Mouse (Mus musculus) activated CD4-positive, CD25-positive, alpha-beta regulatory T cell, adult 9 weeks (primary cell): Measurements from ENCODE around the gene Hrct1. TPM values are rescaled to one million over a fixed set of nuclear protein-coding genes. Genes with fewer than 3 reads are reported as not detected.

Experiments used
- polyA plus RNA-seq: library from polyadenylated mRNA; unstranded; fragments of 100-300 nt; shearing (Covaris generic); gene quantifications from one replicate; pipeline ENCODE4 v1.2.1, GENCODE M21; 2017

Hrct1 gene
- polyA plus RNA-seq, result not detected

GRCm38 (mm10) chr4:43726995-43727394 lies at the start of gene Hrct1:
Gene Hrct1, plus strand, starts transcription at chr4:43727188.

DNA sequence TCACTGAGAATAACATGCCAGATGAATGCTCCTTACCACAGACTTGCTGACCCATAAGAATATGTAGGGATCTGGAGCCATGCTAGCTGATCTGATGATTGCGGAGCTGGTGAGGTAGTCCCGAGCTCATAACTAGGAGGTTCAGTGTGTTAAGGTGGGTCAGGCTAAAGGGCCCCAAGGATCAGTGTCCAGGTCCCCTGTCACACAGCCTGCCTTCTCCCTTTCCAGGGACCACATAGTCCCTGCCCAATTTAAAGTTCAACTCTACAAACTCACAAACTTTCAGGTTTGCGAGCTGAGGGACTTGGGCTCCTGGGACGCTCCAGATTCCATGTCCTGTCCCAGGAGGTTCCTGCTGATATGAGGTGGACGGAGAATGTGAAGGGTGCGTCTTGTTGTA lies 26.3 kb upstream of the Hrct1 start, which contains the start of gene Olfr70:
Gene Olfr70, minus strand, starts transcription at position 101 of the 400 bp plus-strand sequence.

DNA sequence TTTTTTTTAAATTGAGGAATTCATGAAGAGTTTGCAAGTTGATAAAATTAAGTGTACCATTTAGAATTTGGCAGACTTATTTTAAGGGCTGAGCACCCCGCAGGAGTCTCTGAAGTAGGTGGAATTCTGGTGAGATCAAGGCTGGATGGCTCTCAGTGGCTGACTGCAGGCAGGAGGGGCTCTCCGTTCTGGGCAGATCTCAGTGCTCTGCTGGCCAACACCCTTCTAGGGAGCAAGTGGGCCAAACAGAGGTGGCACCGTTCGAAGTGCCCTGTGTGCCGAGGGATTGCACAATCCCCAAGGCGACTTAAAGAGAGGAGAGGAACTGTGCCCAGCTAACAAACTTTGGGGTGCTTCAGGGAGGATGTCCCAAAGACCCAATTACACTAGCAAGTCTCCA lies 17.1 kb upstream of the Hrct1 start, which contains the start of gene Olfr71:
Gene Olfr71, minus strand, starts transcription at position 387 of the 400 bp plus-strand sequence.

GRCm38 (mm10) chr4:43729794-43730550 lies 3.0 kb downstream of the Hrct1 start, which contains the start of gene Spaar:
Gene Spaar, plus strand, starts transcription at chr4:43730034.

DNA sequence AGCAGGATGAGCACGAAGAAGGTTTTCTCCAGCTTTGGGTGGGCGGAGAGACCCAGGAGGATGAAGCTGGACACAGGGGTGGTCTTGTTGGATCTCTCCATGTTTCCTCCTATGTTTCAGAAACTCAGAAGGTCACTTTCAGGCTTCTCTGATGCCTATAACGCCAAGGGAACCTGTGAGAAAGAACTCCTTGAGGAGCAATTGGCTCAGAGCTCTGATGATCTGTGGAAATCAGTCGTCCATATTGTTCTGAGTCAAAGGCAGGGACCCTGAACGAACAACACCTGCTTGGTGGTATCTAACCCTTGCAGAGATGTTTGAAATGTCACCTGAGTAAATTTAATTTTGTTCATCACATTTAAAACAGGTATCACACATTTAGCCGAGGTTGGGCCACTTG lies 43.9 kb downstream of the Hrct1 start, which contains the start of gene Olfr159:
Gene Olfr159, minus strand, starts transcription at position 101 of the 400 bp plus-strand sequence.

Other genes starting within 250 kb of the Hrct1 start
- gene Sit1, start 243.5 kb upstream of the Hrct1 start, polyA plus RNA-seq, result 146 TPM
- gene Ccdc107, start 234.3 kb upstream of the Hrct1 start, polyA plus RNA-seq, result 75.3 TPM
- 4.9 TPM for gene Arhgef39, start 227.5 kb upstream of the Hrct1 start, polyA plus RNA-seq
- gene Car9, start 220.2 kb upstream of the Hrct1 start, polyA plus RNA-seq, result 0.90 TPM
- not detected for gene Tpm2, start 203.4 kb upstream of the Hrct1 start, polyA plus RNA-seq
- gene Creb3, start 164.9 kb upstream of the Hrct1 start, polyA plus RNA-seq, result 86.8 TPM
- 436 TPM for gene Tln1, start 164.5 kb upstream of the Hrct1 start, polyA plus RNA-seq
- 24.1 TPM for gene Rgp1, start 148.5 kb upstream of the Hrct1 start, polyA plus RNA-seq
- 27.6 TPM for gene Gba2, start 148.3 kb upstream of the Hrct1 start, polyA plus RNA-seq
- 3.2 TPM for gene Msmp, start 142.7 kb upstream of the Hrct1 start, polyA plus RNA-seq
- not detected for gene Npr2, start 95.3 kb upstream of the Hrct1 start, polyA plus RNA-seq
- gene Spag8, start 73.6 kb upstream of the Hrct1 start, polyA plus RNA-seq, result 0.38 TPM
- 70.9 TPM for gene Hint2, start 70.7 kb upstream of the Hrct1 start, polyA plus RNA-seq
- 0.83 TPM for gene Tmem8b, start 58.2 kb upstream of the Hrct1 start, polyA plus RNA-seq
- 1.4 TPM for gene Fam221b, start 58.0 kb upstream of the Hrct1 start, polyA plus RNA-seq
- gene Olfr70, start 26.4 kb upstream of the Hrct1 start, polyA plus RNA-seq, result not detected
- gene Olfr71, start 16.9 kb upstream of the Hrct1 start, polyA plus RNA-seq, result not detected
- gene Spaar, start 2.8 kb downstream of the Hrct1 start, polyA plus RNA-seq, result not detected
- gene Olfr159, start 43.8 kb downstream of the Hrct1 start, polyA plus RNA-seq, result not detected
- not detected for gene Olfr156, start 96.7 kb downstream of the Hrct1 start, polyA plus RNA-seq
- gene Olfr157, start 113.0 kb downstream of the Hrct1 start, polyA plus RNA-seq, result 0.12 TPM
- gene Olfr155, start 124.4 kb downstream of the Hrct1 start, polyA plus RNA-seq, result not detected
- gene Reck, start 148.3 kb downstream of the Hrct1 start, polyA plus RNA-seq, result 4.2 TPM
- 234 TPM for gene Glipr2, start 230.2 kb downstream of the Hrct1 start, polyA plus RNA-seq